Mouse (Mus musculus): ENCODE data around the gene Egfl8.

DNA sequence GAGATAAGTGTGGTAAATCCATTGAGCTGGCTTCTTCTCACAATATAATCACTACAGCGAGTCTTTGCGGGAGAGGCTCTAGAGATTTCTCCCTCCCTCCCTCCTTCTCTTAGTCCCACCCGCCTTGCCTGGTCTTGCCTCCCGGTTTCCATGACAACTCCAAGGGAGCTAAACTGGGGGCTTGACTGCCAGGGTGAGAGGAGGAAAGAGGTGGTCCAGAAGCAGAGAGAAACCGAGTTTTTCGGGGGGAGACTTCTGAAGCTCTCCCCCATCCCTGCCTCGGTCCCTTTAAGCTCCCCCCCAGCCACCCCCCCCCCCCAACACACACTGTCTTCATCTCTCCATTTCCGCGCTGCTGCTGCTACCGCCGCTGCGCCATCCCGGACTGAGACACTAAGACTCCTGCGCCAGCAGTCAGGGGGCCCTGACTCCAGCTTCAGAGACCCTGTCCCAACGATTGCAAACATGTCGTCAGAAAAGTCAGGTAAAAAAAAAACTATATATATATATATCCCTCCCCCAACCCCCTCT lies 13.5 kb upstream of the Egfl8 start, which contains the start of gene Prrt1:
- TF ChIP-seq CTCF (IDR thresholded peaks at IDR 0.05; ENCODE audit: low read depth) (no peak), EP300 (IDR thresholded peaks at IDR 0.05; ENCODE audit: low read depth) (no peak)
